Mouse (Mus musculus) midbrain, postnatal 0 days (tissue): ENCODE measurements at regions not wholly inside any gene's neighbourhood (a gene's known extent, or its start where the extent isn't known, plus 50 kb on each side); places are given as distances from the start of the nearest gene placed in this dataset.
A peak's percentile ranks its signal among the peaks of the same experiment; 100 is the strongest.

ENCODE experiments used
- ATAC-seq: fragments of 200-750 bp; cut with Nextera tagmentation; 2 replicates; pipeline ENCODE4 v1.8.0; 2017; ENCODE audit warnings: moderate number of reproducible peaks, mild to moderate bottlenecking, moderate TSS enrichment, moderate library complexity; ENCODE audit not compliant: low FRiP score
- DNase-seq: peaks from one replicate; pipeline ENCODE4 v3.0.0-alpha.2; 2015; ENCODE audit warnings: low spot score
- H3K27ac ChIP-seq: fragments of 300-500 bp; sonication (generic); 2 replicates; pipeline ENCODE4 v1.5.1; 2014; ENCODE audit warnings: low read depth, mild to moderate bottlenecking, low read length, mixed read lengths
- H3K27me3 ChIP-seq: fragments of 300-500 bp; sonication (generic); 2 replicates; pipeline ENCODE4 v1.6.1; 2014; ENCODE audit warnings: low read length, control low read depth, mixed read lengths; ENCODE audit not compliant: insufficient read depth
- H3K36me3 ChIP-seq: fragments of 300-500 bp; sonication (generic); 2 replicates; pipeline ENCODE4 v1.6.1; 2014; ENCODE audit warnings: low read length, control low read depth, mixed read lengths; ENCODE audit not compliant: insufficient read depth
- H3K4me1 ChIP-seq: fragments of 300-500 bp; sonication (generic); 2 replicates; pipeline ENCODE4 v1.6.1; 2014; ENCODE audit warnings: mild to moderate bottlenecking, control low read depth, antibody characterized with exemption, low read length, mixed read lengths; ENCODE audit not compliant: insufficient read depth
- H3K4me2 ChIP-seq: fragments of 300-500 bp; sonication (generic); 2 replicates; pipeline ENCODE4 v1.6.1; 2014; ENCODE audit warnings: low read depth, mild to moderate bottlenecking, low read length, mixed read lengths; ENCODE audit not compliant: poor library complexity, severe bottlenecking
- H3K4me3 ChIP-seq: fragments of 300-500 bp; sonication (generic); 2 replicates; pipeline ENCODE4 v1.5.1; 2014; ENCODE audit warnings: low read depth, mild to moderate bottlenecking, low read length, moderate library complexity
- H3K9ac ChIP-seq: fragments of 300-500 bp; sonication (generic); replicated peaks from 2 replicates; pipeline ENCODE4 v1.6.1; 2014; ENCODE audit warnings: mild to moderate bottlenecking, low read length, moderate library complexity, mixed read lengths; ENCODE audit not compliant: poor library complexity, severe bottlenecking
- H3K9me3 ChIP-seq: fragments of 300-500 bp; sonication (generic); 2 replicates; pipeline ENCODE4 v1.6.1; 2016; ENCODE audit warnings: low read length, control low read depth
- CTCF ChIP-seq: IDR thresholded peaks from 2 replicates; pipeline ENCODE4 v1.5.1; 2016; ENCODE audit warnings: antibody characterized with exemption, mild to moderate bottlenecking
- WGBS: fragments of 180-500 bp; shearing (Covaris S2); extraction: QIAGEN DNeasy Blood & Tissue Kit; methylation state at CpG from one replicate; pipeline ENCODE4 v1.1.7; 2014; 5-methylcytosine and 5-hydroxymethylcytosine counted together

GRCm38 (mm10) chr11:117425927-117426326 lies 58.2 kb upstream of the Gm11733 start:
- H3K36me3 ChIP-seq: no peaks in the 10 kb centered on the region
- H3K4me1 ChIP-seq: no peaks in the 10 kb centered on the region
- no peak overlapping the region for H3K4me2 ChIP-seq
- H3K9ac ChIP-seq: no peak overlapping the region
- DNase-seq (no peak), ATAC-seq (peak; percentile 23; the same call in 1 of the 2 replicates)
- H3K4me3 ChIP-seq: no peak overlapping the region
- no peaks in the 10 kb centered on the region for H3K27me3 ChIP-seq
- no peaks in the 10 kb centered on the region for H3K9me3 ChIP-seq
- no peak overlapping the region for H3K27ac ChIP-seq
- WGBS: 38% methylated on average over 12 of the region's 12 CpGs
- TF ChIP-seq CTCF: no peak

DNA sequence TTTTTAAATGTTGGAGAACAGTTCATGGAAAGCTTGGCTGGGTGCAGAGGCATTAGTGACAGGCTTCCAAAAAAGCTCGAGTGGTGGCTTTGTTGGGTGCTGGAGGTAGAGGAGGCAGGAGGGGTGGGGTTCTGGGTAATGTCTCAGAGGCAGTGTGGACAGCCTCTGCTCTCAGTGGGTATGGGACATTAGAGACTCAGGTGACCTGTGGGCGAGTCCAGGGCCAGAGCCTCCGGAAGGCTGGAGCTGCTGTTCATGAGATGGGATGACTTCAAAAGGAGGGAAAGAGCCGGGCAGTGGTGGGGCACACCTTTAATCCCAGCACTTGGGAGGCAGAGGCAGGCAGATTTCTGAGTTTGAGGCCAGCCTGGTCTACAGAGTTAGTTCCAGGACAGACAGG lies 57.5 kb upstream of the Gm11733 start:
- Histone ChIP-seq H3K9ac (no peak overlapping the region), H3K4me1 (no peaks in the 10 kb centered on the region), H3K36me3 (no peaks in the 10 kb centered on the region), H3K27me3 (no peaks in the 10 kb centered on the region), H3K27ac (no peak overlapping the region), H3K4me2 (no peak overlapping the region), H3K9me3 (no peaks in the 10 kb centered on the region), H3K4me3 (no peak overlapping the region)
- no peak for ATAC-seq
- no peak for DNase-seq
- TF ChIP-seq CTCF: no peak
- WGBS: 82% methylated on average over 4 of the region's 4 CpGs

DNA sequence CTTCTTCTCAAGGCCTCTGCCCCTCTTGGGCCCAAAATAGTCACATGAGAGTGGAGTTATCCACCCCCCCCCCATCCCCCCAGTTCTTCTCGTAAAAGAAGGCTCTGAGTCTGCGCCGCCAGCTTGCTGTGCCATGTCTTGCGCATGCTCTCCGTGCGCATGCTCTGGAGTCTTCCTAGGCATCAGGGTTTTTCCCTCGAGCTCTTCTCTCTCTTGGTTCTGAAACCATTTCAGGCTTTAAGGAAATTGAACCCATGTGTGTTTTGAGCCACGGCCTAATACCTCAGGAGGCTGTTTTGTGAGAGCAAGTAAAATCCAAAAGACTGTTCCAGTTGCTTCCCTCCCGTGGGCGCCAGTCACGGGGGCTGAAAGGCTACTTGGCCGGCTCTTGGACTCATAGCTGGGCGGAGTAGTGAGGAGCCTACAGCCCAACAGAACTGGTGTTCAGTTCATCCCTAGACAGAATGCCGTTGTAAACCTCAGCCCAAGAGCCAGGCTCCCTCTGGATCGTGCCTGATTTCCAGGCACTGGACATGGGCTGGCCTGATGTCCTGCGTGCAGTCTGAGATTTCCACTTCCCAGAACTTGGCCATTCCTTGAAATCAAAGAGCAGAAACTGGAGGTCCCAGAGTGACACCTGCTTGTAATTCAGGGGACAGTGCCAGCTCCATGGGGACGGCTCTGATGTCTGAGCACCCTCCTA lies 56.2 kb upstream of the Gm11733 start:
- no peak overlapping the region for H3K4me2 ChIP-seq
- DNase-seq (no peak), ATAC-seq (no peak)
- TF ChIP-seq CTCF: no peak
- H3K9me3 ChIP-seq: no peaks in the 10 kb centered on the region
- 82% methylated on average over 17 of the region's 17 CpGs for WGBS
- H3K9ac ChIP-seq: no peak overlapping the region
- no peaks in the 10 kb centered on the region for H3K4me1 ChIP-seq
- no peaks in the 10 kb centered on the region for H3K27me3 ChIP-seq
- no peak overlapping the region for H3K27ac ChIP-seq
- no peak overlapping the region for H3K4me3 ChIP-seq
- no peaks in the 10 kb centered on the region for H3K36me3 ChIP-seq

GRCm38 (mm10) chr11:117429326-117429752 lies 54.8 kb upstream of the Gm11733 start:
- Histone ChIP-seq H3K9me3 (no peaks in the 10 kb centered on the region), H3K9ac (no peak overlapping the region), H3K4me3 (no peak overlapping the region), H3K27ac (no peak overlapping the region), H3K4me2 (no peak overlapping the region), H3K36me3 (no peaks in the 10 kb centered on the region), H3K4me1 (no peaks in the 10 kb centered on the region), H3K27me3 (no peaks in the 10 kb centered on the region)
- WGBS: 53% methylated on average over 10 of the region's 10 CpGs
- ATAC-seq (peak; percentile 20; the same call in 1 of the 2 replicates), DNase-seq (no peak)
- no peak for TF ChIP-seq CTCF

DNA sequence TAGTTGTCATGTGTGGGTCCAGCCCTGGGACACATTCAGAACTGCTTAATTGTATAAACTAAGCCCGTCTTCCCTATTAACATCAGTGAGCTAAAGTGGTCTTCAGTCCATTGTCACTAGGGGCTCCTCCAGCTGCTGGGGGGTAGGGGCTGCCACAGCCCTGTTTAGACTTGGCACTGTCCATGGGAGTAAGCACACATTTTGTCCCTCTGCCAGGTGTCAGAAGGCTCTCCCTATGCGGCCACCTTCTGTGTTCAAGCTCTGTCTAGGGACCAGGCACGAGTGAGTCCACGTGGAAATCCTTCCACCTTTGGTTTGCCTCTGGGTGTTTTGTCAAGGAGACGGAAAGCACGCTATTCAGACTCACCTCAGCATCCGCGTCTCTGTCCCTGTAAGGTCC lies 54.3 kb upstream of the Gm11733 start:
- ATAC-seq: no peak
- Histone ChIP-seq H3K27me3 (no peaks in the 10 kb centered on the region), H3K4me1 (no peaks in the 10 kb centered on the region), H3K4me3 (no peak overlapping the region), H3K4me2 (no peak overlapping the region), H3K36me3 (no peaks in the 10 kb centered on the region), H3K9me3 (no peaks in the 10 kb centered on the region), H3K9ac (no peak overlapping the region), H3K27ac (no peak overlapping the region)
- no peak for TF ChIP-seq CTCF
- WGBS: 53% methylated on average over 8 of the region's 8 CpGs
- no peak for DNase-seq

- peak; percentile 75 for TF ChIP-seq CTCF
- DNase-seq: no peak
- H3K4me3 ChIP-seq: no peak overlapping the region
- no peaks in the 10 kb centered on the region for H3K9me3 ChIP-seq
- H3K27ac ChIP-seq: no peak overlapping the region
- H3K9ac ChIP-seq: no peak overlapping the region
- H3K36me3 ChIP-seq: no peaks in the 10 kb centered on the region
- H3K4me1 ChIP-seq: peaks cover 24% of the 10 kb centered on the region
- H3K27me3 ChIP-seq: no peaks in the 10 kb centered on the region
- H3K4me2 ChIP-seq: no peak overlapping the region
- no peak for ATAC-seq
Observed at GRCm38 (mm10) chr11:117434056-117434455, 50.1 kb upstream of the Gm11733 start.
